Mouse (Mus musculus) thymus, adult 2 months (tissue): ENCODE measurements around the gene Cacna1c. TPM values are rescaled to one million over a fixed set of nuclear protein-coding genes. Genes with fewer than 3 reads are reported as not detected.

Experiments used
- DNase-seq: peaks from one replicate; pipeline ENCODE4 v3.0.0; 2021
- H3K27ac ChIP-seq: fragments of 200-500 bp; 2 replicates; pipeline ENCODE4 v1.5.1; 2012; ENCODE audit warnings: low read length, control low read depth; ENCODE audit not compliant: control insufficient read depth, insufficient read depth
- H3K27me3 ChIP-seq: fragments of 200-500 bp; 2 replicates; pipeline ENCODE4 v1.6.1; 2012; ENCODE audit warnings: mild to moderate bottlenecking, low read length, moderate library complexity, mixed read lengths; ENCODE audit not compliant: control insufficient read depth, insufficient read depth
- H3K36me3 ChIP-seq: fragments of 200-500 bp; 2 replicates; pipeline ENCODE4 v1.6.1; 2012; ENCODE audit warnings: mild to moderate bottlenecking, low read length, moderate library complexity; ENCODE audit not compliant: control insufficient read depth, insufficient read depth
- H3K4me1 ChIP-seq: fragments of 200-500 bp; replicated peaks from 2 replicates; pipeline ENCODE4 v1.6.1; 2012; ENCODE audit warnings: low read length; ENCODE audit not compliant: control insufficient read depth, insufficient read depth
- H3K4me3 ChIP-seq: fragments of 200-500 bp; 2 replicates; pipeline ENCODE4 v1.5.1; 2012; ENCODE audit warnings: mild to moderate bottlenecking, low read length, control low read depth, moderate library complexity; ENCODE audit not compliant: control insufficient read depth, insufficient read depth
- CTCF ChIP-seq: fragments of 200-500 bp; IDR thresholded peaks from 2 replicates; pipeline ENCODE4 v1.5.1; 2012; ENCODE audit warnings: mild to moderate bottlenecking, control low read depth, low read length, moderate library complexity, borderline replicate concordance; ENCODE audit not compliant: control insufficient read depth, poor library complexity, insufficient read depth; ENCODE audit errors: extremely low read depth
- POLR2A ChIP-seq: fragments of 200-500 bp; IDR thresholded peaks from 2 replicates; pipeline ENCODE4 v1.6.1; 2012; ENCODE audit warnings: mild to moderate bottlenecking, low read length, control low read depth, moderate library complexity; ENCODE audit not compliant: control insufficient read depth, poor library complexity, insufficient read depth; ENCODE audit errors: extremely low read depth
- WGBS: fragments of 180-500 bp; shearing (Covaris S2); methylation state at CpG from one replicate; pipeline ENCODE4 v1.1.7; 2018; 5-methylcytosine and 5-hydroxymethylcytosine counted together
- polyA plus RNA-seq: library from polyadenylated mRNA; depleted of rRNA; stranded (reverse); fragments of >200 nt; gene quantifications from 2 replicates; pipeline ENCODE4 v1.2.3, GENCODE M21; 2012

Cacna1c gene
- polyA plus RNA-seq, 1 experiment: 4.8 TPM

DNA sequence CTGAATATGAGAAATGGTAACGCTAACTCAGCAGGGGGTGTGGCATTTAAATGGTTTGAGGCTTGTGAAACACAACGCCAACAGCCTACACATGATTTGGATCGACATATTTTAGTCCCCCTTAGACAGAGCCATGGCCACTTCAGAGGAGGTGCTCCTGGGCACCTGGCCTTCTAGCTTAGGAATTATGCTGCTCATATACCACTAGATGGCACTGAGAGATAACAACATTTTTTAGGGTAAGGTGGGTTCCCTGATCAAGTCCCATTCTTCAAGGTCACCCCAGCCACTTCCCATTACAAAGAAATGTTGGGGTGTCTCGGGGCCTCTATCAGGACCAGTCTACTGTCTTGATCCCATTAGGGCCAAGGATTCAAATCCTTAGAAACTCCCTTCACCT is 570.0 kb downstream of the Cacna1c start:
- H3K27me3 ChIP-seq: no peaks in the 10 kb centered on the region
- H3K27ac ChIP-seq: no peak overlapping the region
- H3K4me1 ChIP-seq: no peaks in the 10 kb centered on the region
- no peaks in the 10 kb centered on the region for H3K36me3 ChIP-seq
- TF ChIP-seq POLR2A: no peak
- no peak for TF ChIP-seq CTCF
- WGBS: 65% methylated on average over 4 of the region's 4 CpGs
- H3K4me3 ChIP-seq: no peak overlapping the region
- DNase-seq: no peak

DNA sequence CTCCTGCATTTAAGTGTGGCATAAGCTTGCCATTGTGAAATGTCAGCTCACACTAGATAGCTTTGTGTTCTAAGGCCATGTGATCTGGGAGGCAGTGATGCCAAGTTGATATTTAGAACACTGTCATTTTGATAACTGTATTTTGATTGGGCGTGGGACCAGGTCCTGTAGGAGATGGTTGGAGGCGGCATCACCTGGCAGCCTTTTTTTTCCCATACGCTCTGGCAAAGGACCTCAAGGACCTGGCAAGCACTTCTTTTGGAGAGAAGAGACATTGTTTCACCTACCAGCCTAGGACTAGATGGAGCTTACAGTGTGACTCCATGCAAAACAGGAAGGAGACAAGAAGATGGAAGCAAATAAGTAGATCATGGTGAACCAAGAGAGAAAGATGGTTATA is 572.6 kb downstream of the Cacna1c start:
- Histone ChIP-seq H3K27ac (no peak overlapping the region), H3K4me3 (no peak overlapping the region), H3K27me3 (no peaks in the 10 kb centered on the region), H3K4me1 (no peaks in the 10 kb centered on the region), H3K36me3 (no peaks in the 10 kb centered on the region)
- TF ChIP-seq CTCF (no peak), POLR2A (no peak)
- WGBS: 97% methylated on average over 3 of the region's 3 CpGs
- no peak for DNase-seq

DNA sequence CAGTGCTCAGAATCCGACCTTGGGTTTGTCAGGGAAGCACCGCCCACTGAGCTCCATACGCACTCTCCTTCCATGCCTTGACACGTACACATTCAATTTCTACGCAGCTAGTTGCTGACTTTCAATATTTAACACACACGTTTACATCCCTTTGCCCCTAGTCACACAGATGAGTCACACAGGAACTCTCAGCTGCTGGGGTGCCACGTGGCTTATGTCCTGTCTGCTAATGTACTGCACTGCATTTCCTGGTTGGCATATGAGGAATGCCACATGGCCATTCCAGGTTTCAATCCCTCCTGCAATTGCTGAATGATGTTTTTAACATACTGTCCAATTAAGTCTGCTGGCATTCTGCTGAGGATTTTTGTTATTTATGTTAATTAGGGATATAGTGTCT is 574.4 kb downstream of the Cacna1c start:
- WGBS: 21% methylated on average over 7 of the region's 7 CpGs
- no peak overlapping the region for H3K4me3 ChIP-seq
- no peaks in the 10 kb centered on the region for H3K36me3 ChIP-seq
- TF ChIP-seq POLR2A: no peak
- no peak for TF ChIP-seq CTCF
- H3K27ac ChIP-seq: no peak overlapping the region
- H3K27me3 ChIP-seq: no peaks in the 10 kb centered on the region
- DNase-seq: no peak
- H3K4me1 ChIP-seq: no peaks in the 10 kb centered on the region

DNA sequence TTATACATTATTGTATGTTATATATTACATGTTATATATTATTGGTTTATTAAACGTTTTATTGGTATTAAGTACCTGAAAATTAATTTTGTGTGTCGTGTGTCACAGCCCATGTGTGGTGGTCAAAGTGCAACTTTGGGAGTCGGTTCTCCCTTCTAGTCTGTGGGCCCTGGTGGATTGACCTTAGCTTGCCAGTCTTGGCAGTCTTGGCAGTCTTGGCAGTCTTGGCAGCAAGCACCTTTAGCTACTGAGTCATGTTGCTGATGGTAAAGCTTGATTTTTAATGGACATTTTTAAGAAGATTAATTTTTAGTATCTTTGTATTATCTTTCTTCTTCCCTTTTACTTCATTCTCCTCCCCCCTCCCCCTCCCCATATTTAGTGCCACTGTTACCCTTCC is 574.8 kb downstream of the Cacna1c start:
- TF ChIP-seq CTCF (no peak), POLR2A (no peak)
- H3K4me3 ChIP-seq: no peak overlapping the region
- no peak overlapping the region for H3K27ac ChIP-seq
- WGBS: 92% methylated on average over 3 of the region's 3 CpGs
- H3K4me1 ChIP-seq: no peaks in the 10 kb centered on the region
- no peaks in the 10 kb centered on the region for H3K36me3 ChIP-seq
- no peaks in the 10 kb centered on the region for H3K27me3 ChIP-seq
- DNase-seq: no peak

DNA sequence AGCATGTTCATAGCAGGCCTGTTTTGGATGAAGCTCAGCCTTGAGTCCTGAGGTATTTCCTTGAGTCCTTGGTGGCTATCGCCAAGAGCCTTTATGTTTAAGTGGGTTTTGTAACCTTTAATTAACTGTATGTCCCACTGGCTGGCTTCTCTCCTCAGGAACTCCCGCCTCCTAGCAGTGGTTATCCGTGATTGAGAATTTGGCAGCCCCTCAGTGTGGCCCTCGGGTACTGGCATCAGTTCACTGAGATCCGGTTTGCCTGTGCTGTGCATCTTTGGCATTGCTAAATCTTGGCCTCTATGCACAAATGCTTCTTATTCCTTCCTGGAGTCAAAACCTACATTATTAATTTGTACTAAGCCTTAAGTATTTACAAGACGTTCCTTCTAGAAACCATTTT is 587.3 kb downstream of the Cacna1c start:
- no peak for DNase-seq
- WGBS: 88% methylated on average over 6 of the region's 6 CpGs
- H3K36me3 ChIP-seq: no peaks in the 10 kb centered on the region

DNA sequence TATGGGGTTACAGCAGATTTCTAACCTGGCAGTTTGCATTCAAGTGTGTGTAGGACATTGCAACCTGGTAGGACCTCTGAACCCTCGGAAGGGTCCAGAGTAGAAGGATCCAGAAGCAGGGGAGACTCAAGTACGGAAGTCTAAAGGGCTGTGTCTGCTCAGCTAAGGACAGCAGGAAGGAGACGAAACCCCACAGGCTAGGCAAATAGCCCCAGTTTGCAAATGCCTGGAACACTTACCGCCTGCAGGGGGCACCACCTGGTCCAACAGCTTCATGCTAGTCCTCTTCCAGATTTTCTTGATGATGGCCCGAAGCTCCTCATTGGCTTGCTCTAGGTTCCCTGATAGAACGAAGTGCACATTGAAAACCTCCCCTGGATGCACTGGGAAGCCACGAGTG is 590.2 kb downstream of the Cacna1c start:
- no peak overlapping the region for H3K27ac ChIP-seq
- 73% methylated on average over 7 of the region's 7 CpGs for WGBS
- H3K4me1 ChIP-seq: no peaks in the 10 kb centered on the region
- no peaks in the 10 kb centered on the region for H3K36me3 ChIP-seq
- DNase-seq: no peak
- H3K4me3 ChIP-seq: no peak overlapping the region
- no peaks in the 10 kb centered on the region for H3K27me3 ChIP-seq
- TF ChIP-seq POLR2A (no peak), CTCF (no peak)

More for the DNA sequence above, 587.3 kb downstream of the Cacna1c start:
- TF ChIP-seq POLR2A (no peak), CTCF (no peak)
- Histone ChIP-seq H3K4me3 (no peak overlapping the region), H3K4me1 (no peaks in the 10 kb centered on the region), H3K27me3 (no peaks in the 10 kb centered on the region), H3K27ac (no peak overlapping the region)

DNA sequence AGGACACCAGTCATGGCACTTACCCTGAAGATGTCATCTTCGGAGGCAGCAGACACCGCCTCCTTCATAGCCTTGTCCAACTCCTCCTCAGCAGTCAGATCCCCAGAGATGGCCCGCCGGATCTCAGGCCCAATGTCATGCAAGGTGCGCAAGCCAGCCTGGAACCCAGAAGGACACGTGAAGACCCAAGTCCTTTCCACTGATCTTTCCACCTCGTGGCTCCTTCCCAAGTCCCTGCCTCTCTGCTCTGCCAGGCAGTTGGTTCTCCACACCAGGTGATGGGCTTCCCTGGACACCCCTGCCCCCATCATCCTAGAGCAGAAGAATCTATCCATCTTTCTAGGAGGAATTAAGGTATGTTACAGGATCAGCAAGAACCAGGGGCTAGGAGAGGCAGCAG is 592.4 kb downstream of the Cacna1c start:
- WGBS: 93% methylated on average over 7 of the region's 7 CpGs
- TF ChIP-seq CTCF (no peak), POLR2A (no peak)
- H3K36me3 ChIP-seq: no peaks in the 10 kb centered on the region
- no peaks in the 10 kb centered on the region for H3K27me3 ChIP-seq
- no peak overlapping the region for H3K4me3 ChIP-seq
- no peak overlapping the region for H3K27ac ChIP-seq
- DNase-seq: no peak
- H3K4me1 ChIP-seq: no peaks in the 10 kb centered on the region
